Mouse (Mus musculus): ENCODE results near the gene Best3. TPM values are rescaled to one million over a fixed set of nuclear protein-coding genes. Genes with fewer than 3 reads are reported as not detected.
A peak's percentile ranks its signal among the peaks of the same experiment; 100 is the strongest.
"Not testable (repeated sequence)": the region's sequence is repeated elsewhere in the genome, so short reads cannot be mapped to it uniquely, and the experiment has no call there.

Best3 gene
- polyA plus RNA-seq, 1 experiment from 2014 or later: 0.90 TPM

GRCm38 (mm10) chr10:117043497-117044166 is 57.5 kb downstream of the Best3 start:
- not testable (repeated sequence) for H3K9me3 ChIP-seq; ATAC-seq (ENCODE audit: insufficient number of reproducible peaks, low FRiP score, low TSS enrichment, low read depth); H3K27ac ChIP-seq; H3K9ac ChIP-seq; H3K4me3 ChIP-seq; H3K36me3 ChIP-seq; H3K27me3 ChIP-seq
- H3K4me2 ChIP-seq: peak overlapping the region; percentile 26; the same call in 1 of the 2 replicates
- peaks cover 20% of the 10 kb centered on the region for H3K4me1 ChIP-seq
- 30% methylated on average over 16 of the region's 16 CpGs for WGBS

- peaks cover 20% of the 10 kb centered on the region for H3K4me1 ChIP-seq
- H3K4me2 ChIP-seq: peak within 1 kb of the TSS; percentile 35
- H3K4me3 ChIP-seq: peak within 1 kb of the TSS; percentile 14
- 0 out of 2 replicates have a peak, but pooled peaks cover 7% of the 10 kb centered on the region for H3K27me3 ChIP-seq
- no peak; the same call in 1 of the 2 replicates for ATAC-seq (ENCODE audit: insufficient number of reproducible peaks, low FRiP score, low TSS enrichment, low read depth)
- no peaks in the 10 kb centered on the region for H3K9me3 ChIP-seq
- 0 out of 2 replicates have a peak within 1 kb of the TSS, but pooled peaks have one; percentile 17 for H3K9ac ChIP-seq
- H3K36me3 ChIP-seq: peaks cover 22% of the 10 kb centered on the region
- 28% methylated on average over 40 of the region's 40 CpGs for WGBS
- H3K27ac ChIP-seq: no peak within 1 kb of the TSS
These were observed 59.3 kb downstream of the Best3 start, which contains the start of gene Lrrc10 for GRCm38 (mm10) chr10:117045175-117046056. Lrrc10 (plus strand) TSS chr10:117045341.

- H3K27ac ChIP-seq: no peak overlapping the region
- H3K36me3 ChIP-seq: peaks cover 57% of the 10 kb centered on the region
- H3K4me2 ChIP-seq: no peak overlapping the region
- no peak for ATAC-seq (ENCODE audit: insufficient number of reproducible peaks, low FRiP score, low TSS enrichment, low read depth)
- H3K4me1 ChIP-seq: peaks cover 14% of the 10 kb centered on the region
- 0 out of 2 replicates have a peak, but pooled peaks cover 7% of the 10 kb centered on the region for H3K27me3 ChIP-seq
- no peak overlapping the region for H3K4me3 ChIP-seq
- no peak overlapping the region for H3K9ac ChIP-seq
- H3K9me3 ChIP-seq: no peaks in the 10 kb centered on the region
- 69% methylated on average over 4 of the region's 4 CpGs for WGBS
These were observed 63.1 kb downstream of the Best3 start for GRCm38 (mm10) chr10:117049253-117049652.

- Histone ChIP-seq H3K4me3 (no peak overlapping the region), H3K36me3 (peaks cover 65% of the 10 kb centered on the region), H3K9ac (no peak overlapping the region), H3K4me2 (no peak overlapping the region), H3K27me3 (0 out of 2 replicates have a peak, but pooled peaks cover 7% of the 10 kb centered on the region), H3K27ac (no peak overlapping the region), H3K9me3 (no peaks in the 10 kb centered on the region), H3K4me1 (peaks cover 14% of the 10 kb centered on the region)
- WGBS: 66% methylated on average over 4 of the region's 4 CpGs
- no peak for ATAC-seq (ENCODE audit: insufficient number of reproducible peaks, low FRiP score, low TSS enrichment, low read depth)
These were observed 64.0 kb downstream of the Best3 start for GRCm38 (mm10) chr10:117049961-117050597.

DNA sequence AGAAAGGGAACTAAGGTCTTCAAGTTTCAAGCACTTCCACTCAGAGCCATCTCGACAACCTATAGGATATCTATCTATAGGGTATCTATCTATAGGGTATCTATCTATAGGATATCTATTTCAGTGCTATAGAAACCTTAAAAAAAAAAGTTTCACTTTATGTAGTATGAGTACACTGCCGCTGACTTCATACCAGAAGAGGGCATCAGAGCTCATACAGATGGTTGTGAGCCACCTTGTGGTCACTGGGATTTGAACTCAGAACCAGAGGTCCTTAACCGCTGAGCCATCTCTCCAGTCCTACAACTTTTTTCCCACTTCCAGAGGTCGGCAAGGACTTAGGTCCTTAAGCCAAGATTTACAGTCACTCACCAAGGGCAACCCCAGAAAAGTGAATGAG is 69.6 kb downstream of the Best3 start:
- no peaks in the 10 kb centered on the region for H3K9me3 ChIP-seq
- H3K27ac ChIP-seq: no peak overlapping the region
- peaks cover 94% of the 10 kb centered on the region for H3K36me3 ChIP-seq
- no peak for ATAC-seq (ENCODE audit: insufficient number of reproducible peaks, low FRiP score, low TSS enrichment, low read depth)
- H3K9ac ChIP-seq: no peak overlapping the region
- WGBS: 87% methylated on average over 4 of the region's 4 CpGs
- H3K4me2 ChIP-seq: no peak overlapping the region
- no peak overlapping the region for H3K4me3 ChIP-seq
- H3K4me1 ChIP-seq: 0 out of 2 replicates have a peak, but pooled peaks cover 7% of the 10 kb centered on the region
- H3K27me3 ChIP-seq: no peaks in the 10 kb centered on the region

GRCm38 (mm10) chr10:117062894-117063253 is 76.8 kb downstream of the Best3 start:
- H3K27ac ChIP-seq: peak overlapping the region; percentile 94
- no peaks in the 10 kb centered on the region for H3K27me3 ChIP-seq
- peak overlapping the region; percentile 98 for H3K4me3 ChIP-seq
- H3K9me3 ChIP-seq: no peaks in the 10 kb centered on the region
- WGBS: 2% methylated on average over 15 of the region's 15 CpGs
- 0 out of 2 replicates have a peak, but pooled peaks cover 7% of the 10 kb centered on the region for H3K4me1 ChIP-seq
- H3K4me2 ChIP-seq: peak overlapping the region; percentile 73
- peak overlapping the region; percentile 87 for H3K9ac ChIP-seq
- no peak for ATAC-seq (ENCODE audit: insufficient number of reproducible peaks, low FRiP score, low TSS enrichment, low read depth)
- peaks cover 39% of the 10 kb centered on the region for H3K36me3 ChIP-seq

DNA sequence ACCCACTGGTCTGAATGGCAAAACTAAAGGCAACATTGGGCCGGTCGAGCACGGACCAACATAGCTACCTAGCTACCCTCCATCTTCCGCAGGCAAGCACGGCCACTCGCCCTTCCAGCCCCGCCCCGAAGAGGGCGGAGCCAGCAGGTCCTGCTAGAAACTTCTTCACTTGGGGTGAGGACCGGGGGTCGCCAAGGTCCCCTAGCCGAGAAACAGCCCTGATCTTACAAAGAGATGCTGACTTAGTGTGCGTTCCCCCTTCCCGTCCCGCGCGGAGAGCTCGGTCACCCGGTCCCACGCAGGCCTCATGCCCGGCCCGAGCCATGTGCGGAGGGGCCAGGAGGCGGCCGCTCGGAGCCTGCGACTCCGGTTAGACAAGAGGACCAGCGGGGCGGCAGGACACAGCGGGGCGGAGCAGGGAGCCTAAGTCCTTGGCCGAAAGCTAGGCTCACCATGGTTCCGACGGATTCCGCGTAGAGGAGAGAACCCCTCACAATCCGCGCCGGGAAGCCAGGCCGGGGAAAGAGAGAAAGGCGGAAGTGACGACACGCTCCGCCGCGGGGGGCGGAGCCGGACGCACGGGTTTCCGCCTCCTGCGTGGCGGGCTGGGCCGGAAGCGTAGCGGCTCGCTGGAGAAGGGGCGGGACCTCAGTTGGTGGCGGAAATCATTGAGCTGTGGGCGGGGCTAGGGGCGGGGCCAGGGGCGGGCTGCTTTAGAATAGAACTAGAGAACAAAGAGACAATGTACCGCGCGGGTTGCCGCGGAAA is 77.3 kb downstream of the Best3 start, which contains the start of gene Cct2:
TSS of gene Cct2 (minus strand) at position 561 of the 768 bp plus-strand sequence.
- Histone ChIP-seq H3K9me3 (no peaks in the 10 kb centered on the region), H3K36me3 (peaks cover 36% of the 10 kb centered on the region), H3K4me1 (0 out of 2 replicates have a peak, but pooled peaks cover 7% of the 10 kb centered on the region), H3K4me3 (peak within 1 kb of the TSS; percentile 98), H3K27ac (peak within 1 kb of the TSS; percentile 94), H3K9ac (peak within 1 kb of the TSS; percentile 87), H3K27me3 (no peaks in the 10 kb centered on the region), H3K4me2 (peak within 1 kb of the TSS; percentile 73)
- peak; percentile 90 for ATAC-seq (ENCODE audit: insufficient number of reproducible peaks, low FRiP score, low TSS enrichment, low read depth)
- WGBS: under 1% methylated on average over 66 of the region's 68 CpGs

DNA sequence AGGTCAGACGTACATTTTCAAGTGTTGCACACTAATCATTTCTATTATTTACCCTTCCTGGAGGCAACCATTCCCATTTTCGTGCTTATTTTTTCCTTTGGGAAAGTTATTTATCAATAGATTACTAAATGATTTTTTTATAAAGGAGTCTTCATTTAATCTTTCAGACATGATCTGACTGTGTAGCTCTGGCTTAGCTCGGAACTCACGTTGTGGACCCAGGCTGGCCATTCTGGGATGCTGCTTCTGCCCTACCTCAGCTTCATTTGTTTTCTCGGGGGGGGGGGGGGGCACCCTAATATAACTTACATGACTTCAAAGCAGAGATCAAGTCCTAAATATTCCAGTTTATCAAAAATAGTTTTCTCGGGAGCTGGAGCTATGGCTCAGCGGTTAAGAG is 78.0 kb downstream of the Best3 start:
- peak overlapping the region; percentile 98 for H3K4me3 ChIP-seq
- H3K9ac ChIP-seq: no peak overlapping the region
- peak overlapping the region; percentile 49 for H3K4me2 ChIP-seq
- peaks cover 34% of the 10 kb centered on the region for H3K36me3 ChIP-seq
- H3K9me3 ChIP-seq: no peaks in the 10 kb centered on the region
- no peak for ATAC-seq (ENCODE audit: insufficient number of reproducible peaks, low FRiP score, low TSS enrichment, low read depth)
- 5% methylated on average over 7 of the region's 7 CpGs for WGBS
- H3K27me3 ChIP-seq: no peaks in the 10 kb centered on the region
- 0 out of 2 replicates have a peak, but pooled peaks cover 4% of the 10 kb centered on the region for H3K4me1 ChIP-seq
- H3K27ac ChIP-seq: peak overlapping the region; percentile 94

DNA sequence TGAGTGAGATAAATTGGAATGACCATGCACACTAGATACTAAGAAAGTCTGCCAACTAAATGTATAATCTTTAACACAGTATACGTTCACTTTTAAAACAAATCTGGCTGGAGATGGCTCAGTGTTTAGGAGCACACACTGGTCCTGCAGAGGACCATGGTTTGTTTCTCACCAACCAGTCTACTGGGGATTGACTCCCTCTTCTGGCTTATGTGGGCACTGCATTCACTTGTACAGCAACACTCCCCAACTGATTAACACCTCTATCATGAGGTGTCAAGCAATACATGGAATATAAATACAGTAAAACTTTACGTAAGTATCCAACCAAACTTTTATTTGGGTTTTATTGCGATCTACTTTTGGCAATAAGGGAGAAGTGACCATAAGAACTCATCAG is 83.0 kb downstream of the Best3 start:
- Histone ChIP-seq H3K36me3 (peaks cover 37% of the 10 kb centered on the region), H3K9me3 (no peaks in the 10 kb centered on the region), H3K27me3 (no peaks in the 10 kb centered on the region), H3K4me2 (no peak overlapping the region), H3K27ac (no peak overlapping the region), H3K4me3 (no peak overlapping the region), H3K4me1 (no peaks in the 10 kb centered on the region), H3K9ac (no peak overlapping the region)
- 92% methylated on average over 3 of the region's 3 CpGs for WGBS
- no peak for ATAC-seq (ENCODE audit: insufficient number of reproducible peaks, low FRiP score, low TSS enrichment, low read depth)

- WGBS: 91% methylated on average over 18 of the region's 18 CpGs
- peaks cover 59% of the 10 kb centered on the region for H3K36me3 ChIP-seq
- ATAC-seq (ENCODE audit: insufficient number of reproducible peaks, low FRiP score, low TSS enrichment, low read depth): no peak
These were observed 86.2 kb downstream of the Best3 start for GRCm38 (mm10) chr10:117072191-117072888.

More at GRCm38 (mm10) chr10:117072191-117072888, 86.2 kb downstream of the Best3 start:
- Histone ChIP-seq H3K4me3 (no peak overlapping the region), H3K27ac (no peak overlapping the region), H3K9me3 (no peaks in the 10 kb centered on the region), H3K9ac (no peak overlapping the region), H3K4me2 (no peak overlapping the region), H3K27me3 (no peaks in the 10 kb centered on the region), H3K4me1 (no peaks in the 10 kb centered on the region)
